Mouse (Mus musculus) kidney, adult 8-10 months (tissue): ENCODE data around the gene Drap1.
A peak's percentile ranks its signal among the peaks of the same experiment; 100 is the strongest.

ENCODE experiments used
- DNase-seq, 2 experiments: peaks; one replicate each; pipeline ENCODE4 v3.0.0; 2022

Drap1 gene

GRCm38 (mm10) chr19:5424782-5425741, at the start of gene Drap1, which contains the start of gene AI837181:
Gene Drap1, minus strand, starts transcription at chr19:5424979.
Gene AI837181, plus strand, starts transcription at chr19:5425144.
- DNase-seq = peak; percentile 87 to 91

GRCm38 (mm10) chr19:5473720-5474119, 48.9 kb upstream of the Drap1 start, which contains the start of gene Efemp2:
Gene Efemp2, plus strand, starts transcription at chr19:5473954.
- DNase-seq = peak; percentile 72 to 78

- DNase-seq = no peak
Observed at GRCm38 (mm10) chr19:5472857-5473256, 48.1 kb upstream of the Drap1 start.

- DNase-seq = no peak
Observed at GRCm38 (mm10) chr19:5471846-5472245, 47.1 kb upstream of the Drap1 start.

GRCm38 (mm10) chr19:5468374-5468773, 43.6 kb upstream of the Drap1 start, which contains the start of gene Ctsw:
Gene Ctsw, minus strand, starts transcription at chr19:5468507.
- no peak for DNase-seq

- DNase-seq = no peak
Observed at GRCm38 (mm10) chr19:5466916-5467500, 42.2 kb upstream of the Drap1 start.

- DNase-seq = no peak
Observed at GRCm38 (mm10) chr19:5465037-5465436, 40.3 kb upstream of the Drap1 start.

- DNase-seq = peak; percentile 43 to 60
Observed at GRCm38 (mm10) chr19:5463791-5464562, 39.2 kb upstream of the Drap1 start.

- no peak for DNase-seq
Observed at GRCm38 (mm10) chr19:5463212-5463611, 38.4 kb upstream of the Drap1 start.

GRCm38 (mm10) chr19:5461411-5461810, 36.6 kb upstream of the Drap1 start:
- no peak for DNase-seq

- peak; percentile 80 to 90 for DNase-seq
Observed at GRCm38 (mm10) chr19:5460465-5460911, 35.7 kb upstream of the Drap1 start, which contains the start of gene Fibp. Gene Fibp, plus strand, starts transcription at chr19:5460615.

GRCm38 (mm10) chr19:5459896-5460295, 35.1 kb upstream of the Drap1 start:
- no peak for DNase-seq

- DNase-seq = peak in 1 of 2 experiments; percentile 55
Observed at GRCm38 (mm10) chr19:5459019-5459418, 34.2 kb upstream of the Drap1 start.

- DNase-seq = no peak
Observed at GRCm38 (mm10) chr19:5457746-5458442, 33.1 kb upstream of the Drap1 start, which contains the start of gene Ccdc85b. Gene Ccdc85b, minus strand, starts transcription at chr19:5457894.

GRCm38 (mm10) chr19:5456922-5457745, 32.4 kb upstream of the Drap1 start:
- peak; percentile 96 to 97 for DNase-seq

GRCm38 (mm10) chr19:5456241-5456921, 31.6 kb upstream of the Drap1 start:
- DNase-seq = peak in 1 of 2 experiments; percentile 46

- no peak for DNase-seq
Observed at GRCm38 (mm10) chr19:5455568-5455967, 30.8 kb upstream of the Drap1 start.

GRCm38 (mm10) chr19:5455037-5455436, 30.3 kb upstream of the Drap1 start:
- DNase-seq = no peak

GRCm38 (mm10) chr19:5451766-5452165, 27.0 kb upstream of the Drap1 start:
- DNase-seq = no peak

- no peak for DNase-seq
Observed at GRCm38 (mm10) chr19:5449673-5450072, 24.9 kb upstream of the Drap1 start.
